Mouse (Mus musculus) stomach, postnatal 0 days (tissue): ENCODE measurements around the gene Usp16. TPM values are rescaled to one million over a fixed set of nuclear protein-coding genes. Genes with fewer than 3 reads are reported as not detected.

Source experiments
- ATAC-seq: fragments of 200-750 bp; cut with Nextera tagmentation; 2 replicates; pipeline ENCODE4 v1.8.0; 2017; ENCODE audit not compliant: low FRiP score, low TSS enrichment
- DNase-seq: peaks from one replicate; pipeline ENCODE4 v3.0.0-alpha.2; 2016; ENCODE audit warnings: low spot score
- H3K27ac ChIP-seq: fragments of 300-500 bp; sonication (generic); replicated peaks from 2 replicates; pipeline ENCODE4 v1.5.1; 2014; ENCODE audit warnings: mild to moderate bottlenecking, control low read depth
- H3K27me3 ChIP-seq: fragments of 300-500 bp; sonication (generic); 2 replicates; pipeline ENCODE4 v1.6.1; 2014; ENCODE audit warnings: low read length; ENCODE audit not compliant: control insufficient read depth, insufficient read depth
- H3K36me3 ChIP-seq: fragments of 300-500 bp; sonication (generic); 2 replicates; pipeline ENCODE4 v1.6.1; 2014; ENCODE audit warnings: low read length, mixed read lengths; ENCODE audit not compliant: control insufficient read depth, insufficient read depth
- H3K4me1 ChIP-seq: fragments of 300-500 bp; sonication (generic); replicated peaks from 2 replicates; pipeline ENCODE4 v1.6.1; 2014; ENCODE audit warnings: antibody characterized with exemption; ENCODE audit not compliant: control insufficient read depth, insufficient read depth
- H3K4me2 ChIP-seq: fragments of 300-500 bp; sonication (generic); replicated peaks from 2 replicates; pipeline ENCODE4 v1.6.1; 2014; ENCODE audit warnings: low read depth, mild to moderate bottlenecking, control low read depth, moderate library complexity
- H3K4me3 ChIP-seq: fragments of 300-500 bp; sonication (generic); 2 replicates; pipeline ENCODE4 v1.5.1; 2014; ENCODE audit warnings: low read depth, low read length, control low read depth
- H3K9ac ChIP-seq: fragments of 300-500 bp; sonication (generic); 2 replicates; pipeline ENCODE4 v1.6.1; 2014; ENCODE audit warnings: mild to moderate bottlenecking, low read length, control low read depth, mixed read lengths
- H3K9me3 ChIP-seq: fragments of 300-500 bp; sonication (generic); 2 replicates; pipeline ENCODE4 v1.6.1; 2016; ENCODE audit warnings: low read length; ENCODE audit not compliant: control insufficient read depth
- CTCF ChIP-seq: IDR thresholded peaks from 2 replicates; pipeline ENCODE4 v1.5.1; 2016; ENCODE audit warnings: antibody characterized with exemption, low read depth, mild to moderate bottlenecking, moderate library complexity
- EP300 ChIP-seq: optimal IDR thresholded peaks from 2 replicates; pipeline ENCODE3; 2016; ENCODE audit warnings: antibody characterized with exemption
- WGBS: fragments of 180-500 bp; shearing (Covaris S2); extraction: QIAGEN DNeasy Blood & Tissue Kit; methylation state at CpG from one replicate; pipeline ENCODE4 v1.1.7; 2014; 5-methylcytosine and 5-hydroxymethylcytosine counted together
- polyA plus RNA-seq: library from polyadenylated mRNA; unstranded; fragments of >200 nt; fragmentation: Nextera tagmentation; extraction: Ambion mirVana; gene quantifications from 2 replicates; pipeline ENCODE4 v1.2.1, GENCODE M21; 2015

Gene Usp16
- polyA plus RNA-seq, 1 experiment from 2014 or later = 37.0 TPM

DNA sequence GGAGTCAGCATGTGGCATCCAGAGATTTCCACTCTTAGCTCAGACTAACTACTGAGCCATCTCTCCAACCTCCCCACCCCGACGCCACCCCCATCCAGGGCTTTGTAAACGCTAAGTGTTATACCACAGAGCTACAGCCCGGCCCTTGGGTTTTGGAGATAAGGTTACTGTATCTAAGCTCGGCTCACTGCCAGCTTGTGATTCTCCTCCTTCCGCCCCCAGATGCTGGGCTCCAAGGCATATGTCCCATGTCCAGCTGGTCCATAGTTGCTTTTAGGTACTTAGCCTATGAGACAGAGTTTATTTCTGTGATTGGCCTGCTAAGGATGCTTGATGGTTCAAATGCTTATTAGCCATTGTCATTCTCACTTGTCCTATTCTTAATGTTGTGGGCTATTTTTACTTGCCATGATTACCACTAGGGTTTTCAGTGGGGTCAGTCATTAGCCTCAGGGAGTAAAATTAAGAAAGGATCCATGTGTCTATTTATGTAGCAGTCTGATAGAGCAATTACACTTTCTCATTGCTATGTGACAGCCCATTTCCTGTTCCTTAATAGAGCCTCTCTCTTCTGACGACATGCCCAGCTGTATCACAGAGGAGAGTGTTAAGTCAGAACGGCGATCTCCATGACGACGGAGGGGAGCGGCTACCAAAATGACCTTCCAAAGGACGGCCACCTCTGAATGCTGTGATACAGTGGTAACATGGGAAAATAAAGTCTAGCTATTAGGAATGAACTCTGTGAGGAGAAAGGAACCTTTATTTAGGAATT lies 47.0 kb downstream of the Usp16 start:
- Histone ChIP-seq H3K27me3 (no peaks in the 10 kb centered on the region), H3K27ac (no peak overlapping the region), H3K4me1 (no peaks in the 10 kb centered on the region), H3K9ac (no peak overlapping the region), H3K9me3 (no peaks in the 10 kb centered on the region), H3K4me2 (no peak overlapping the region), H3K36me3 (no peaks in the 10 kb centered on the region), H3K4me3 (no peak overlapping the region)
- ATAC-seq (peak; percentile 60), DNase-seq (peak; percentile 37)
- 39% methylated on average over 13 of the region's 13 CpGs for WGBS
- no peak for TF ChIP-seq CTCF
- no peak for TF ChIP-seq EP300

DNA sequence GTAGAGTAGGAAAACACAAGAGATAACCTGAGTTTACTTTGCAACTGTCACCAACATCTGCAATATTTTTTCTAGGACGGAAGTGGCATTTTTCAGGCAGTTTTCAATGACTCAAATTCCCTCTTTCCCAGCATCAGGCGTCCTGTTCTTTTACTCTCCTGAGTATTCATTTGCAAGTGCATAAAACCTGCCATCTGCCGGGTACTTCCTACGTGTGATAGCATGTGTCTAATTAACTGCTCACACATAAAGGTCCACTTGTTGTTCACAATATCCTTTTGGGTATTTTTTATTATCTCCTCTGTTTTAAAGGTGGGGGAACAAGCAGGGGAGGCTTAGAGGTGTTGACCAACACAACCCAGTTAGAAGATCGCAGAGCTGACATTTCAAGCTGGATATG lies 57.2 kb downstream of the Usp16 start:
- DNase-seq = no peak
- TF ChIP-seq EP300 (no peak), CTCF (no peak)

DNA sequence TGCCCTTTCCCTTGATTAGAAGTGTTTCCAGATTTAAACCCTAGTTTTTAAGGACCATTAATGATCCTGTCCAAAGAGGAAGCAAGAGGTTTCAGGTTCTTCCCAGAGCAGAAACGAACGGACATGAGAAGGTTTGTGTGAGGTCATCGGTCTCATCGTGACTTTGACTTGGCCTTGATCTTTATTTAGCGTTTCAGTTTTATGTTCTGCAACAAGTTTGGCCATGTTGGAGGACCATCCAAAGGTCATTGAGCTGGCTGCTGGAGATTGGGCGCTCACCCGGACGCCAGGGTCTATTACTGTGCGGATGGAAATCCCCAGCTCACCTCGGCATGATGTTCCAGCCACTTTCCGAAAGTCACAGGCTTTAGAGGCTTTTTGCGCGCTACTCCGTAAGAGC lies 57.8 kb downstream of the Usp16 start:
- WGBS = 91% methylated on average over 14 of the region's 14 CpGs
- Histone ChIP-seq H3K36me3 (no peaks in the 10 kb centered on the region), H3K9ac (no peak overlapping the region), H3K4me1 (no peaks in the 10 kb centered on the region), H3K4me2 (no peak overlapping the region), H3K9me3 (no peaks in the 10 kb centered on the region), H3K27ac (no peak overlapping the region), H3K4me3 (no peak overlapping the region), H3K27me3 (no peaks in the 10 kb centered on the region)
- no peak for DNase-seq
- TF ChIP-seq EP300 (no peak), CTCF (no peak)
- ATAC-seq = no peak

More for the DNA sequence above, 57.2 kb downstream of the Usp16 start:
- no peak overlapping the region for H3K9ac ChIP-seq
- WGBS = 76% methylated on average over 5 of the region's 5 CpGs
- H3K27me3 ChIP-seq = no peaks in the 10 kb centered on the region
- H3K4me2 ChIP-seq = no peak overlapping the region
- no peaks in the 10 kb centered on the region for H3K9me3 ChIP-seq
- no peak overlapping the region for H3K27ac ChIP-seq
- no peaks in the 10 kb centered on the region for H3K36me3 ChIP-seq
- no peak overlapping the region for H3K4me3 ChIP-seq
- no peaks in the 10 kb centered on the region for H3K4me1 ChIP-seq
- ATAC-seq = no peak

DNA sequence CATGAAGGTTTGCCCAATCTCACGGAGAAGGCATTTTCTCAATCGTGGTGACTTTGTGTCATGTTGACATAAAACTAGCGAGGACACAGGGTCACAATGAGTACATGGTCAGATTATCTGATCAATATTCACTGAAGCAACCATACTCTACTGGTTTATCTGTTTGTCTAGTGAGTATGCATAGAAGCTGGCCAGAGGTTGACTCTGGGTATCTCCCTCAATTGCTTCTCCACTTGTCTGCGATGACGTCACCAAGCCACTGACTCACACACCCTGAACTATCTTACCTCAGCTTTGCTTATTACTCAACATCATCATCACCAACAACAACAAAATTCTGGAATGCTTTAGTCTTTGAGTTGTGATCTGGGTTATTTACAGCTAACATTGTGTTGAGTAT lies 69.7 kb downstream of the Usp16 start:
- Histone ChIP-seq H3K4me1 (no peaks in the 10 kb centered on the region), H3K4me2 (no peak overlapping the region), H3K27me3 (no peaks in the 10 kb centered on the region), H3K9ac (no peak overlapping the region), H3K4me3 (no peak overlapping the region), H3K36me3 (no peaks in the 10 kb centered on the region), H3K9me3 (no peaks in the 10 kb centered on the region), H3K27ac (no peak overlapping the region)
- TF ChIP-seq CTCF (no peak), EP300 (no peak)
- ATAC-seq = no peak
- no peak for DNase-seq
- WGBS = 75% methylated on average over 5 of the region's 5 CpGs

DNA sequence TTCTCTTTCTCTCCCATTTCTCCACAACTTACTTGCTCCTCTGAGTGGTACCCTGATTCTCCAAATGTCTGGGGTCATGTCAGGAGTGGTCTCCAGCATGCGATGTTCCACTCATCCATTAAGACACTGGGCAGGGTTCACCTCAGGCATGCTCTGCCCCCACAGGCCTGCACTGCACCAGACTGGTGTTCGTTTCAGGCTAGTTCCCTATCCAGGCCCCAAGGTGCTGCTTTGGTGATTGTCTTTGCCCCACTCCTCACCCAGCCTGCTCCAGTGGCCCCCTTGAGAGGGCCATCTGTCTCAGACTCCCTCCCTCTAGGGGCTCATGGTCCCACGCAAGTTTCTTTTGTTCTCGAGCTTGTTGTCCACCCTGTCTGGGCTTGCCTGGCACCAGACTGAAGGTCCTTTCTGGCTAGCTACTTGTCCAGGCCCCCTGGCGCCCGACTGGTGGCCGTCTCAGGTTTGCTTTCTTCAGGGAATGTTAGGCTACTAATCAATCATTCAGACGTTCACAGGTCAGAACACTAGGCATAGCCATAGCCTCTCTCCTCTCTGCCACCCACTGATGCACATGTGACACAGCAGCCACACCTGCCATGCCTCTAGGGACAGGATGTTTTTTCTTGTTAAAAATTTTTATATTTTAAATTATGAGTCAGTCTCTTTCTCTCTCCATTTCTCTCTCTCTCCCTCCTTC lies 73.2 kb downstream of the Usp16 start:
- ATAC-seq (0 out of 2 replicates have a peak, but pooled peaks have one; percentile 15), DNase-seq (no peak)
- 40% methylated on average over 8 of the region's 8 CpGs for WGBS
- Histone ChIP-seq H3K9ac (no peak overlapping the region), H3K27me3 (no peaks in the 10 kb centered on the region), H3K4me2 (no peak overlapping the region), H3K27ac (no peak overlapping the region), H3K4me1 (no peaks in the 10 kb centered on the region), H3K36me3 (no peaks in the 10 kb centered on the region), H3K9me3 (no peaks in the 10 kb centered on the region), H3K4me3 (no peak overlapping the region)
- no peak for TF ChIP-seq EP300
- no peak for TF ChIP-seq CTCF

DNA sequence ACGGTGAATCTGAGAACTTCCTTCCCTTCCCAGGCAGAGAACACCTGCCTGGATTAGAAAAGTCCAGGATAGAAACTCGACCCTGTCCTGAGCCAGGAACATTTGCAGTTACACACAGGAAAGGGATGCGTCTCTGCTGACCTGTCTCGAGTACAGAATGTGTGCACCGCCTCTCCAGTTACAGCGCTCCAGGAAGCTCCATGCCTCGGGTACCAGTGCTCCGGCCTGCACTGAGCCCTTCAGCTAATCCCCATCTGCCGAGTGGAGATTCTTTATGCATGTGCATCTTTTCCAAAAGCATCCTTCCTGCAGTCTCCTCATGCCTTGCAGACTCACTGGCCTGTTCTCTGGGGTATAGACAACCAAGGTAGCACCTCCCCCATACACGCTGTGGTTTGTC lies 74.3 kb downstream of the Usp16 start:
- Histone ChIP-seq H3K9me3 (no peaks in the 10 kb centered on the region), H3K4me2 (no peak overlapping the region), H3K27me3 (no peaks in the 10 kb centered on the region), H3K4me3 (no peak overlapping the region), H3K9ac (no peak overlapping the region), H3K27ac (no peak overlapping the region), H3K4me1 (no peaks in the 10 kb centered on the region), H3K36me3 (no peaks in the 10 kb centered on the region)
- DNase-seq = no peak
- no peak for ATAC-seq
- 54% methylated on average over 10 of the region's 10 CpGs for WGBS
- TF ChIP-seq EP300 (no peak), CTCF (no peak)

Other genes with a start within 250 kb of the Usp16 start
- 19.9 and 20.1 TPM in 2 replicates for gene N6amt1, start 100.5 kb upstream of the Usp16 start, polyA plus RNA-seq
- gene Ltn1, start 22.1 kb upstream of the Usp16 start, polyA plus RNA-seq = 8.1 and 9.2 TPM in 2 replicates
- gene Rwdd2b, start 14.1 kb upstream of the Usp16 start, polyA plus RNA-seq = 6.9 and 7.5 TPM in 2 replicates
- 173 and 181 TPM in 2 replicates for gene Cct8, start 41.2 kb downstream of the Usp16 start, polyA plus RNA-seq
- 0.19 and 0.58 TPM in 2 replicates for gene Map3k7cl, start 98.6 kb downstream of the Usp16 start, polyA plus RNA-seq
- 4.3 and 5.3 TPM in 2 replicates for gene Bach1, start 244.2 kb downstream of the Usp16 start, polyA plus RNA-seq